Mouse (Mus musculus): ENCODE results near the gene Rfc3.
"Not testable (repeated sequence)": the region's sequence is repeated elsewhere in the genome, so short reads cannot be mapped to it uniquely, and the experiment has no call there.

Rfc3 gene

DNA sequence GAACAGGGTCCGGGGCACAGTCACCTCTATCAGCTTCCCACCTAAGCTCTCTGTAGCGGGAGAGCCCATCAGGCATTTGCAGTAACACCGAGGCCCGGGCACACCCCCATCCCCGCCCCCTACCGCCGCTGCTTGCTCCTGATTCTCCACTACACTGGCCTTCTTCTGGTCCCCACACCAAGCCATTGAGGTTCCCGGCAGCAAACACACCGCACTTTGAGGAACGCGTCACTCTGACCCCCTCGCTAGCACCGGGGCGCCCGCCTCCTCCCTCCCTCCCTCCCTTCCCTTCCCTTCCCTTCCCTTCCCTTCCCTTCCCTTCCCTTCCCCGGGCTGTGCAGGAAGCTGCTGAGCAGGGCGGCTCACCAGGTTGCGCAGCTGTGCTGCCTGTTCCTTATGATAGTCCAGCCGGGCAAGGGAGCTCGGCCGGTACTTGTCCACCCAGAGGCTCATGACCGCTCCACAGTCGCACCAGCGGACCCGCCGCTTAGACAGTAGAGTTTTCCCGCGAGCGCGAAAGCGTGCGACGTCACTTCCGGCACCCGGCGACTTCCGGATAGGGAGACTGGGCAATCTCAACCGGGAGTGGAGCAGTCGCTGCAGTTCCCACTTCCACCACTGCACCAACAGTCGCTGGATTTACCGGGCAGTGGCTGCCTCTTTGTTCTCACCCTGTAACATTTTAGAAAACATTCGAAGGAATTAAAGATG is at the start of gene Rfc3:
Gene Rfc3 (minus strand): TSS at position 543 of the 711 bp plus-strand sequence.
- DNase-seq (ENCODE audit: low spot score) = peak; percentile 86

DNA sequence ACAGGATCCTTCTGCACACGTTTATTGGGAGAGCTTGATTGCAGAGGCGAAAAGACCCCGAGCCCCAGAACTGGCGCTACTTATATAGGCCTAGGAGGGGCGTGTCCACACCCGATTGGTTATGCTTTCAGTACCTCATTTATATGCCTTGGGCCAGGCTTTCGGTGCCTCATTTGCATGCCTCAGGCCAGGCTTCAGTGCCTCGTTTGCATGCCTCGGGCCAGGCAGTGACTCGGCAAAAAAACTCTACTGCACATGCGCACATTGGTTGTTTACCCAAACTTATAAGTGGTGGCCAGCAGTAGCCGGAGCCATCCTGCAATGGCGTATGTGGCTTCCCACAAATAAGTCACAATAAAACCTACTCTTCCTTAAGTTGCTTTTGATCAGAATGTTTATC is 42.6 kb upstream of the Rfc3 start:
- DNase-seq (ENCODE audit: low spot score) = not testable (repeated sequence)

DNA sequence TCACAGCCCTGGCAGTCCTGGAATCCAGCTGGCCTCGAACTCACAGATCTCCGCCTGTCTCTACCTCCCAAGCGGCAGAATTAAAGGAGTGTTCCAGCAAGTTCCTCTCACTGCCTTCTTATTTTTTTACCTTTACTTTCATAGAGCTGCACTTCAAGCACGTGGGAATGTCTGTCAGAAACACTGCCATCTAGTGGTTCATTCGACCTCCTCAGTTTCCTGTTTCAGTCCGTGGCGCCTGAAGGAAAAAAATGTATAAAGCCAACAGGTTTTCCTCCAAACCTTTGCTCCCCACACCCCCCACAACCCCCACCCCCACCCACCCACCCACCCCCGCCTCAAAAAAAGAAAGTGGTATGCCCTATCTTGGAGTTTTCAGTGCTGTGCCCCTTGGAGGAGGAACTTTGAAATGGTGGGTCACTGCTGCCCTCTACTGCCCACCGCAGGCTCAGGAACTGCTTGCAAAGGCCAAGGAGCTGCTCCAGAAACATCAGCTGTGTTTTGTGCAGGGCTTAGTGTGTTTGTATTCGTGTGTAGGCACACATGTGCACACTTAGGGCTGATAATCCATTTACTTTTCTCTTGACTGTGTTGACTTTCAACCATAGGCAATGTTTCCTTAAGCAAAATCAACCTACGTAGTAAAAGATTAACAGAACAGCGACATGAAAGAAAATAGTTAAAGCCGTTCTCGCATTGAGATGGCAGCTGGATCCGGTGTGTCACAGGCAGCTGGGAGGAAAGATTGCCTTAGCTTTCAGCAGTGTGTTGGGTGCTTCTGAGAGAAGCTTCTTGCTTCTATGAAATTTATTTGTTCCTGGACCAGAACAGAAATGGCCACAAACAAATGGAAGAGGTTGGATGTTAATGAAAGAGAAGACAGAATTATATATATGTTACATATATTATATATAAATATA is 35.8 kb upstream of the Rfc3 start:
- peak; percentile 49 for DNase-seq (ENCODE audit: low spot score)

DNA sequence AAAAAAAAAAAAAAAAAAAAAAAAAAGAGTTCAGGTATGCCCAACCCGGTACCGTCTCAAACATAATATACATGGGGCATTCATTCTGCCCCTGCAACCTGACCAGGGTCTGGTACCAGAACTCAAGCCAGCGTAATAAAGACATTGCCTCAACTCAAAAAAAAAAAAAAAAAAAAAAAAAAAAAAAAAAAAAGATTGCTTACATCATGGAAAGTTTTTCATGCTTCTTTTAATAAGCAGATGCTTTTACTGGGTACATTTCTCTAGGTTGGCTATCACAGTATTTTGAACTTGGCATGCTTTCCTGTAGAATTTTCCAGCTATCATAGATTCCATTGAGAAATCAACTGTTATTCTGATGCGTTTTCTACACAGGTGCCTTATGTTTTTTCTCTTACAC is 11.2 kb upstream of the Rfc3 start:
- DNase-seq (ENCODE audit: low spot score) = no peak

DNA sequence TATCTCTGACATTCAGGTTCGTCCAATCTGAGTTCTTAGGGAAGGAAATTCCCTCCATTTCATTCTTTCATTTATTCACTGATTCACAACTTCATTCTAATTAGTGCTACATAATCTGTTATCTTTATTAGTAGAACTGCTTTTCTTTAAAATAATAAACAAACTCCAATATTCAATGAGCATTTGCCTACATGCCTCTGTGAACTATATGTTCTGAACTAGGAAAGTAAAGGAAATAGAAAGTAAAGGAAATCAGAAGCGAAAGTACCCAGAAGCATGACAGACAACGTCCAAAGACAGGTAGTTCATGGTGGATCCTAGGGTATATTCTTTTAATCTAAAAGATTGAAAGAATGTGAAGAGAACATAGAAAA is 356 bp upstream of the Rfc3 start:
- no peak for DNase-seq (ENCODE audit: low spot score)

DNA sequence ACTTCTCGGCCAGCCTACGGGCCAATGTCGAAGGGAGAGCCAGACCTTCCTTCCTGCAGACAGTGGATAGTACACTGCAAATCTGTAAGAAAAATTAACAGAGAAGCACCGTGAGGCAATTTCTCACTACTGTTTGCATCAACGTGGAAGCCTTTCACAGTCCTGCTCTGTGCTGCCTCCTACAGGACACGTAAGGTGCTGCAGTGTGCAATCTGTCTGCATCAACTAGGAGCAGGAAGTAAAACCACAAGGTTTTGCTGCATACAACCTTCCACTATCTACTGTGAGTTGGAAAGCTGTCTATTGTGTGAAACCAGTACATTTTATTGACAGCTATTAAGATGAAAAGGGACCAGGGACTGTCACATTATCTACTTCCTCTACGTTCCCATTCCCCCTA is 6.2 kb downstream of the Rfc3 start:
- DNase-seq (ENCODE audit: low spot score) = no peak

DNA sequence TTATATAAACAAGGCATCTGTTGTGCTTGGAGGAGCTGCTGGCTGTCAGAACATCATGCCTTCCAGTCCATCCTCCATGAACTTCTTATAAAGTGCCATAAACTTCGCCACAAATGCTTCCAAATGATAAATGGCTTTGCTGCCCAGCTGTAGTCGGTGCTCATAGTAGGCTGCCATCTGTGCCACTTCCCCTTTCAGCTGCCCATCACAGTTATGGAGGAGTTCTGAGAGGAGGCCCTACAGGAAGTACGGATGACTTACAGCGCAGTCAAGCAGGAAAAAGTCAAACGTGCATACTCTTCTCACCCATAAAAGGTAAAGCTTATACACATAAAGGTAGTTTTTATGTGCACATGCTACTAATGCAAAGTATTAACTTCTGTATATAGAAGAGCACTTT is 8.2 kb downstream of the Rfc3 start:
- no peak for DNase-seq (ENCODE audit: low spot score)

DNA sequence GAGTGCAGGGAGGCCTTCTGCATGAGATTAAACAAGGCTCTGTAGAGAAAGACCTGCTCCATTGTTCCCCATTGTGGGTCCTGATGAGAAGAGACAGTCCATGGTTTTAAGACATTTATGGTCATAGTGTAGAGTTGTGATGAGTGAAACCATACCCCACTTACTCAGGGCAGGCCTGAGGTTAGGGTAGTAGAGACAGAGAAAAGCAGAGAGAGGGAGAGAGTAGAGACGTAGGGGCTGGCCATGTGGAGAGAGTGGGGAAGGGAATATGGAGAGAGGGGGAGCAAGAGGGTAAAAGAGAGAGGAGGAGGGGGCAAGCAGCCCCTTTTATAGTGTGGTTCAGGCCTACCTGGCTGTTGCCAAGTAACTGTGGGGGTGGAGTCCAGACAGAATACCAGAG is 8.9 kb downstream of the Rfc3 start:
- no peak for DNase-seq (ENCODE audit: low spot score)

DNA sequence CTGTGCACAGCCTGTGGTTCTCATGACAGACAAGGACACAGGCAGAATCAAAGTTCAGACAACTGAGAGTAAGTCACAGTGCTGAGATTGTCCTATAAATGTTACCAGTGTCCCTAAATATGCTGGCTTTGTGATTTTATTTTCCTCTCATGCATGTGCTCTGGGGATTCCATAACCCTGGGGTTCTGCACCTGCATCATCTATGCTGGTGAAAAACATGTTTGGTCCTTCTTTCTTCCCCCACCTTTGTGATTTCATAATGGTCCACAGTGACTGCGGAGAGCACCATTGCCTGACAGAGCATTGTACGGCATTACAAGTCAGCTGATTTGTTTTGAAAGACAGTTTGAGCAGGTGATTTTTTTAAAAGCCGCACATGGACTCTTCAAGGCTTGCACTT is 45.1 kb downstream of the Rfc3 start, which contains the start of gene Vmn2r18:
Gene Vmn2r18 (minus strand): TSS at position 101 of the 400 bp plus-strand sequence.
- DNase-seq (ENCODE audit: low spot score) = no peak

DNA sequence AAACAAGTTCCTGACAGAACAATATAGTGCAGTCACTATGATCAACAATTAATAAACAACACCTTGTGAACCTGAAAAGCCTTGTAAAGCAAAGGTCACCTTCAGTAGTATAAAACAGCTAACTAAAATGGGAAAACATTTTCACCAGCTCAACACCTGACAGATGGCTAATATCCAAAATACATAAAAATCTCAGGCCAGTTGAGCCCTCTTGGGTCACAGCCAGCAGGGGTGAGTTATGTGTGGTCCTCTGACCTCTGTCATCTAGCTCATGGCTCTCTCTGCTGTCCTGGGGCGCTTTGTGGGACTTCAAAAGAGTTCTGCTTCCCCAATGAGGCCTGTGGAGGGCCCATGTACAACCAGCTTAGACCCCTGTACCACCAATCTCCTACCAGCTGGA is 49.3 kb downstream of the Rfc3 start:
- no peak for DNase-seq (ENCODE audit: low spot score)
